Mouse (Mus musculus) ES-E14 (cell line): ENCODE measurements at regions not wholly inside any gene's neighbourhood (a gene's known extent, or its start where the extent isn't known, plus 50 kb on each side); places are given as distances from the start of the nearest gene placed in this dataset.

ENCODE experiments used
- CHD2 ChIP-seq: IDR thresholded peaks from 2 replicates; pipeline ENCODE4 v1.6.1; 2014; ENCODE audit warnings: mild to moderate bottlenecking, low read depth, low read length, inconsistent platforms
- MAFK ChIP-seq: IDR thresholded peaks from 2 replicates; pipeline ENCODE4 v1.6.1; 2014; ENCODE audit warnings: mild to moderate bottlenecking, low read depth, low read length, inconsistent platforms; ENCODE audit not compliant: insufficient read depth
- ZC3H11A ChIP-seq: IDR thresholded peaks from 2 replicates; pipeline ENCODE4 v1.6.1; 2012; ENCODE audit warnings: low read depth, mild to moderate bottlenecking, inconsistent platforms, low read length, borderline replicate concordance
- ZNF384 ChIP-seq: IDR thresholded peaks from 2 replicates; pipeline ENCODE4 v1.6.1; 2012; ENCODE audit warnings: low read depth, low read length, inconsistent platforms

DNA sequence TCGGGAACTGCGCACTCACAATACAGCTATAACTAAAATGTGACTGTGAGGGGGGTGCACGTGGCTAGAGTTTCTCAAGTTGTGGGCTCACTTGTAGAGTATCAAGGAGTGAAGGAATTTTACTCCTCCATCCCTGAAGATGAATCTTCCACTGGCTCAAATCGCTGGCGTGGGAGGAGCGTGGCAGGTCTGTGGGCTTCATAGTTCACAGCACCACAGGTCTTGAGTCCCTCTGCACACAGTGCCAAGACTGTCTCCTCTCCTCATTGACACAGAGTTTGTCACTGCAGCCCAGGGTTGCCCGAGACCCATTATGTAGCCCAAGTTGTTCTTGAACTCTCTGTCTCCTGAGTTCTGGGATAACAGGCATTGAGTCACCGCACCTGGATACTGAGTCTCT is 655.3 kb upstream of the Gm19410 start:
- TF ChIP-seq ZC3H11A: no peak
- no peak for TF ChIP-seq CHD2
- no peak for TF ChIP-seq ZNF384
- TF ChIP-seq MAFK: no peak
